Mouse (Mus musculus): ENCODE data around the gene Yy1.
A peak's percentile ranks its signal among the peaks of the same experiment; 100 is the strongest.

The Yy1 gene

DNA sequence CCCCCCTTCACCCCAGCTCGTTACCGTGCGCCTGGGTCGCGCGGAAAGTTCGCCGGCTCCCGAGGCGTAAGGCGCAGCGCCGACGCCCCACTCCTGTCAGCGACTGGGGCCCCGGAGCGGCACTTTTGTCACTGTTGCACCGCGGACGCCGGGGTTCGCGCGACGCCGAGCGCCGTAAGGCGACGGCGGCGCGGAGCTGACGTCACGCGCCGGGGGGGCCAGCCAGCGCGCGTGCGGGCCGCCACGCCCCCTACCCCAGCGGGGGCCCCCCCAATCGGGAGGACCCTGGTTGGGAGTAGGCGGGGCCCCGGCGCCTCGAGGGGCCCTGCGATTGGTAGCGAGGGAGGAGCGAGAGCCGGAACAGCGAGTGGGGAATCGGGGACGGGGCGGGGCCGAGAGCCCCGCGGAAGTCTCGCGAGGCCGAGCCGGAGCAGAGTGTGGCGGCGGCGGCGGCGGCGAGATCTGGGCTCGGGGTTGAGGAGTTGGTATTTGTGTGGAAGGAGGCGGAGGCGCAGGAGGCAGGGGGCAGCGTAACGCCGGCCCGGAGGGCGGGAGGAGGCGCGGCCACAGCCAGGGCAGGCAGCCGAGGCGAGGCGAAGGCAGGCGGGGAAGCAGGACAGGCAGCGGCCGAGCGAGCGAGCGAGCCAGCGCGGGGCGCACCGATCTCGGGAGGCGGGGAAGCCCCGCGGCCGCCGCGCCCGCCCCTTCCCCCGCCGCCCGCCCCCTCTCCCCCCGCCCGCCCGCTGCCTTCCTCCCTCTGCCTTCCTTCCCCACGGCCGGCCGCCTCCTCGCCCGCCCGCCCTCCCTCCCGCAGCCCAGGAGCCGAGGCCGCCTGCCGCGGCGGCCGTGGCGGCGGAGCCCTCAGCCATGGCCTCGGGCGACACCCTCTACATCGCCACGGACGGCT is at the start of gene Yy1:
Gene Yy1, plus strand, starts transcription at position 428 of the 907 bp plus-strand sequence.
- peak; percentile 99 for DNase-seq

DNA sequence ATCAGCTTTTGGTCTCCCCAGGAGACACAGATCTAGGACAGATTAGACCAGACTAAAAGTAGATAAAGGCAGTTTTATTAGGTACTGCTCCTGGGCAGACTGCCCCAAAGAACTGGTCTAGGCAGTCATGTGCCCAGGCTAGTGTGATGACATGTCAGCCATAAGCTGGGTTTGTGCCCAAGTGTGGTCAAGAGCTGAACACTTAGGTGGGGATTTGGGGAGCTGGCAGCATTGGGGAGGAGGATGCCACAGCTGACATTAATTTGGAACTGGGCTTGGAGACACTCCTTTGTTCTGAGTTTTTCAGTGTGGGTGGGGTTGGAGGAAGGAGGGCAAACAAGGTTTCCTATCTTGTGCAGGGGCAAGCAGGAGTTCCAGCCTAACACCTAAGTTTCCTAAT is 46.8 kb upstream of the Yy1 start:
- DNase-seq = no peak

DNA sequence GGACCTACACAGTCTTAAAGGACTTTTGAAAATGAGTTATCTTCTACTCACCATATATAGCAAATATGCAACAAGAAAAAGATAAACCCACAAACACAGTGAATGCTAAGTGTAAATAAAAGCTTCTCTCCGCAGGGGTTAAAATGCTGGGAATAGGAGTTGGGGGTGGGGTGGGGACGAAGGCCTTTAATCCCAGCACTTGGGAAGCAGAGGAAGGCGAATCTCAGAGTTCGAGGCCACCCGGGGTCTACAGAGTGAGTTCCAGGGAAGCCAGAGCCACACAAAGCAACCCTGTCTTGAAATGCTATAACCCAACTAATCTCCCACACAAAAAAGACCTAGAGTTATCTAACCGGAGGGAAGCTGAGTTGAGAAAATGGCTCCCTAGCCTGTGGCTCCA is 43.8 kb upstream of the Yy1 start:
- no peak for DNase-seq

DNA sequence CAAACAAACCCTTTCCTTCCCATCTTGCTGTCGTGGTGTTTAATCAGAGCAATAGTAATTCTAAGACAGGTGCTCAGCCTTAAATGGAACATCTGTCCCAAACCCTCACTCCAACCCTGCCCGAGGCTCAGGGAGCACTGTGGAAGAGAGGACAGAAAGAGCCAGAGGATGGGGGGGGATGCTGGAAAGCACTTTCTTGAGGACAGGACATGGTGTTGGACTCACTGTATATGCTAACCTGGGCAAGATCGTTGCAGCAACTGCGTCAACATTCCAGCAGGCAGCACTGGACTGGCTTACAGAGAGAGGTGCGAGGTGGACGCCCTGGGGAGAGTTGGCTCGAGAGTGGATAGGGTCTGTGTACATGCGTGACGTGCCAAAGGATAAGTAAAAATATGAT is 43.3 kb upstream of the Yy1 start:
- DNase-seq = no peak

DNA sequence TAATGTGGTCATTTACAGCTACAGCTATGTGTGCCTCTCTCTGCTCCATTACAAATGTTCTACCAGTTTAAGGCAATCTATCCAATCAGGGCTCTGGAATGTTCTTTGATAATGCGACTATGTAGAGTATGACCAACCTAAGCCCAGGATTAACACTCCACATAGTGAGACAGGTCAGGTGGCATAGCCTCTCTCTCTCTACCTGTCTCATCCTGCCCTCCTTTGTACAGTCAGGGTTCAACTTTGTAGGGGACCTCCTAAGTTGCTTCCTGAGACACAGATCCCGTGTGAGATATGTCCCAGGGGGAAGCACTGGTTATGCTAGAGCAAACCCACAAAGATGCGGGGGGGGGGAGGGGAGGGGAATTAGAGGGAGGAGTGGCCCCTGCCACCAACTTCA is 42.5 kb upstream of the Yy1 start:
- DNase-seq = no peak

DNA sequence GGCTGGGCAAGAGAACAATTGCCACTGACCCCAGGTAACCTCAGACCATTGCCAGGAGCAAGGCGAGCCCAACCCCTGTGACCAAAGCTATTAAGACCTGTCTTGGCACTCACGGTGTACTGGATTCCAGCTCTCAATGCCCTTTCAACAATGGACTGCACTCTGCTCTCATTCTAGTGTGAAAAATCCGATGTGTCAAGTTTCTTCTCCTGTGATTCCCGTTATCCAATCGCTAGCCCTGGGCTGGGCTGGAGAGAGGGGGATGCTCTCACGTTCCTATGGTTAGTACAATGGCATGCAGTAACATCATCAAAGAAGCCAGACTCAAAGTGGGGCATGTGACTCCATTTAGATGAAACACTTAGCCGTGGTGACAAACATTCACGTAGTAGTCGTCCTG is 41.0 kb upstream of the Yy1 start:
- DNase-seq = no peak

DNA sequence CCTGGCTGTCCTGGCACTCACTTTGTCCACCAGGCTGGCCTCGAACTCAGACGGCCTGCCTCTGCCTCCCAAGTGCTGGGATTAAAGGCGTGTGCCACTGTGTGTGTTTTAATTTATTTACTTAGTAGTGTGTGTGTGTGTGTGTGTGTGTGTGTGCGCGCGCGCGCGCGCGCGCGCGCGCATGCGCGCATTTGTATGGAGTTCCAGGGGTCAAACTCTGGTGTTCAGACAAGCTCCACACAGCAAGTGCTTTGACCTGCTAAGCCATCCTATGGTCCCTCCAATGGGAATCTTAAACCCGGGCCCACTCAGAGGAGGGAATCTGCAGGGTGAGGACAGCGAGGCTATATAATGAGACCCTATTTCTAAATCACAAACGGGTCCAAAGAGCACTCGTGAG is 37.6 kb upstream of the Yy1 start:
- no peak for DNase-seq

DNA sequence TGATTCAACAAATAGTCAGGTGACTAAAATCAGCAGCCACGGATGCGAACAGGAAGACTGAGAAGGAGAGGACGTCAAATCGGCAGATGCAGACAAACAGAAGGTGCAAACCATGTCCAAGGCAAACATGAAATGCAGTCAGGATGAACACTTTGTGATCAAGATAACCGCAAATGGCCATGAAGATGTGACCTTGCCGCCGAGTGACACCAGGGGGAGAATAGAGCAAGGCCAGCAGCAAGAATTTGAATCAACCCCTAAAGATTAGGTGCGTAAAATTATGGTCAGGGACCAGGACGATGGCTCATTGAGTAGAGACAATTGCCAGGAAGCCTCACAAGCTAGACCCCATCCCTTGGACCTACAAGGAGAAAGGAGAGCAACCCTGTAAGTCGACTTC is 36.2 kb upstream of the Yy1 start:
- no peak for DNase-seq

DNA sequence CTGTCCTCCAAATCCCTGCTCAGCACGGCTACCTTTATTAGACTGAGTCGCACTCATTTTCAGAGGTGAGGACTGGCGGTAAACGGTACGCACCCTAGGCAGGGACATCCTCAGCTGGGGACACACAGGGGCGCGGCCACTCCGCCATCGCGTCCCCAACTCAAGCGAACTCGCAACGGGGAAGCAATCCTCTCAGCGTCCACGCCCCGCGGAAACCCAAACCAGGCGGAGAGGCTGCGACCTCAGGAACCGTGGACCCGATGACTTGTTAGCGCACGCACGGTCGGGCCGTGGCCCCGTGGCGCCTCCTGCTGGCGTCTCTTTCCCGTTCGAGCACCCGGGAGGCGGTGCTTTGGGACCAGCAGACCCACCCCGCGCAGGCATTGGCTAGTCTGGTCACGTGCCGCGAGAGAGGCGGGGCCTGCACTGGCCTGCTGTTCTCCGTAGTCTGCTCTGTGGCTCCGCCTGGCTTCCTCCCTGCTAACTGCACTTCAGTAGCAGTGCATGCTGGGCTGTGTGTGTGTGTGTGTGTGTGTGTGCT is 35.0 kb upstream of the Yy1 start:
- DNase-seq = peak; percentile 99

DNA sequence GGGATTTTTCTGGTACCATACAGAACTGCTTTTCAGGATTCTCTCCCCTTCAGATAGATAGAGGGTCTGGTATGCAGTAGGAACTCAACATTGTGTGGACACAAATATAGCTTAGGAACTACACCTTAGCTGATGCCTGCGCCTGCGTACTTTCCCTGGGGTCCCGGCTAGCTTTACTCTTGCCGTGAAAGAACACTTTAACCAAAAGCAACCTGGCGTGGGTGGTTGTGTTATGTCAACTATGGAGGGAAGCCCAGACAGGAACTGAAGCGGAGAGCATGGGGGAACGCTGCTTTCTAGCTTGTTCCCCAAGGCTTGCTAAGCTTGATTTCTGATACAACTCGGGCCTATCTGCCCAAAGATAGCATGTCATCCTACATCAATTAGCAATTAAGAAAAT is 34.5 kb upstream of the Yy1 start:
- no peak for DNase-seq

DNA sequence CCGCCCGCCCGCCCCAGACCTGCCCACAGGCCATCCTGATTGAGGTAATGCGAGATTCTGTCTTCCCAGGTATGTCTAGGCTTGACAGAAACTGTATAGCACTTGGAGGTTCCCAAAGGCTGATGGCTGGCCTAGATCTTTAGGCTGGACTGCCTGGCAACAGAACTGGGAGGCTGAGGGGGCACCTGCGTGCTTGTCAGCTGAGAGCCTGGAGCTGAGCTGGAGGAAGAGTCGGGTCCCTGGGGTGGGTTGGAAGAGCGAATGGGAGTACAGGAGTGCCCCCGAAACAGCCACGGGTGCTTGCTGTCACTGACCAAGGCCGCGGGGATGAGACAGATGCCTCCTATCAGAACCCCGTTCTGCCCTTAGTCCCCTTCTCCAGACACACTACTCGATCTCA is 34.1 kb upstream of the Yy1 start:
- no peak for DNase-seq

DNA sequence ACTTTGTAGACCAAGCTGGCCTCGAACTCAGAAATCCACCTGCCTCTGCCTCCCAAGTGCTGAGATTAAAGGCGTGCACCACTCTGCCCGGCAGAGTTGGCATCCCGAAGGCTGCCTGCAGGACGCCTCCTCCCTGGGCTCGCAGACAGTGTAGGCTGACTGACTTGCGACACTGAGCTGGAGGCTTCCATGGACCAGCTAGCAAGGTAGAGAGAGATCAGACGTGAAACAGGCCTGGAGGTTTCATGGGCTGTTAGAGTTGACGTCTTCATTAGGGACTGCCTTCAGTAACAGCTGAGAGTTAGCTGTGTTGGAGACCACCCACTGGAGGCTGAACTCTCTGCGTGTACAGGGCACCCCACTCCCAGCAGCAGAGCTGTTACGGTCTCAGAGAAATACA is 33.5 kb upstream of the Yy1 start:
- DNase-seq = no peak

DNA sequence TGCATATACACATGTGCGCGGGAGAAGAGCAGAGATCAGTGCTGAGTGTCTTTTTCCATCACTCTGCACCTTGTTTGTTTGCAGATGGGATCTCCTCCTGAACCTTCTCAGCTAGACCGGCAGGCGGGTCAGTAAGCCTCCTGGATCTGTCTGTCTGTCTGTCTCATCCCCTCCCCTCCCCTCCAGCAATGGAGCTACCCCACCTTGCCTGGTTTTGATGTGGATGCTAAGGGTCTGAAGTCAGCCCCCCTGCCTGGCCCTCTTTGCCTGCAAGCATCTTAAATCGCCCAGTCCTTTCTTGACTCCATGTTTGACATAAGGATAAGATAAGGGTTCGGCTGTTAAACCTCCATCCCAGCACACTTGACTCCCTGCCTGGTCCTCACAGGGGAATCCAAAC is 32.8 kb upstream of the Yy1 start:
- no peak for DNase-seq

DNA sequence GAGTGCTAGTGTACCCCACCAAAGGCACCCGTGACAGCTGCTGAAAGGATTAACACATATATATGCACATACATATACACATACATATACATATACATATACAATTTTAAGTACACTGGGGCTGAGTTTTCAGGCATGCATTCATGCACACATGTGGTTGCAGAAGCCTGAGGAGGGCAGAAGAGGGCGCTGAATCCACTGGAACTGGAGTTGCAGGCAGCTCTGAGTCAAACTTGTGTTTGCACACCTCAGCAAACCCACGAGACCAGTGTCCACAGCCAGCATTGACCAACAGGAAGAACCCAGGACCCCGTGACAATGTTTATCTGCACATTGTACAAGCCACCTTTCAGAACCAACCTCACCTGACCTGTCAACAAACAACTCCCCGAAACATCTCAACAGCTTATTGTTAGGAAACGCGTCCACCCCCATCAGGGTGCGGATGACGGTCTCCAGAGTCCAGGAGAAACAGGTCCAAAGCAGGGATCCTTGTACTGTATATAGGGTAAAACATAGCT is 32.2 kb upstream of the Yy1 start:
- DNase-seq = peak; percentile 37

DNA sequence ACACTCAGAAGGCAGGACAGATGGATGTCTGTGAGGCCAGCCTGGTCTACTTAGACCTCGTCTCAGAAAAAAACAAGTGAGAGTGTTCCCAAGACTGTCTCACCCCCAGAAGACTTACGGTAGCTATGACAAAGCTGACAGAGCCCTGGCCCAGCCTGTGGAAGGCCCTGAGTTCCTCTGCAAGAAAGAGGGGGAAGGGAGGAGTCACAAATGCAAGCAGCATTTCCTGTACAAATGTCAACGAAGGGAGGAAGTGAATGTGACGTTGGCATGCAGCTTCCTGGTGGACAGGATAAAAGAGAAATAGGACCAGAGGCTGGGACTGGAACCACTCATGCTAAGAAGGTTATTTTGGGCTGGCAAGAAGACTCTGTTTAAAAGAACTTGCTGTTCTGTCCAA is 31.6 kb upstream of the Yy1 start:
- DNase-seq = no peak

DNA sequence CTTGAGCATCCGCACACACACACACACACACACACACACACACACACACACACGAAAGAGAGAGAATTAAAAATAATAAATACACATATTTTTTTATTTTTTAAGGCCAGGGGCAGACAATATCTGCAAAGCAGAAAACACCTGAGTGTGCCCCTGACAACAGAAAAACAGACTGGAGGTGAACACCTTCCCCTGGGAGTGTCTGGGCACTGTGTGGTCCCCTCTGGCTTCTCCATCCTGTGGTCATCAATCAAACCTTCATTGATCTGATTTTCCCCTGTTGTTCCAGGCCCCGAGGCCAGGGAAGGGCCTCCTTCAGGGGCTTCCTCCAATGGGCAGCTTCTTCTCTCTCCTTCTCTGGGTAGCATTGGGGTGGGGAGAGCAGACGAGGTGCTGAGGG is 31.1 kb upstream of the Yy1 start:
- no peak for DNase-seq

DNA sequence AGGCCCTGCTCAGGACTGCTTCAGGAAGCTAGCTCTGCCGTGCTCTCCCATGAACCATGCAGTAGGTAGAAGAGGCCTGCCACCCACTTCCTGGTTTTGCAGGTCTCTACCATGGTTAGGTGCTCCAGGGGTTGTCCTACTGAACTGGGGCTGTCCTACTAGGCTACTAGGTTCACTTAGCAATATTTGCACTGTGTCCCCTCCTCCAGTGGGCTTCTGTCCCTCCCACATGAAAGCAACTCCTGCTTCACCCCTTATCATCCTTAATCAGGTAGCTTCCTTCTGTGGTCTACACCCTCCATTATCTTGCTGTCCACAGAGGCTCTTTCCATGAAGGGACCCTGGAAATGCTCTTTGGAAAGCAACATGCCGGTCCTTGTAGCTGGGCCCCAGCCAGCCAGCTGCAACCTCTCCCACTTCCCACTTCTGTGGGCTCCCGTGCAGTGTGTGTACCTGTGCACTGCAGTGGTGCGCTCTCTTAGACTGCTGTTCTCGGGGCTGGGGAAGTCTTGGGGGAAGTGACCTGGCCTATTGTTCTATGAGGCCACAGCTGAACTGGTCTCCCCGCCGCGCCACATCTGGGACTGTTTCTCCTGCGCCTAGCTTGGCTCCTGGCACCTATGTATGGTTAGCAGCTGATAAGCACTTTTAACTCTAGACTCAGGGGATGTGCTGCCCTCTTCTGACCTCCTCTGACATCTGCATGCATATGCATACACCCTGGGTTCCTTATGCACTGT is 29.5 kb upstream of the Yy1 start:
- peak; percentile 31 for DNase-seq

DNA sequence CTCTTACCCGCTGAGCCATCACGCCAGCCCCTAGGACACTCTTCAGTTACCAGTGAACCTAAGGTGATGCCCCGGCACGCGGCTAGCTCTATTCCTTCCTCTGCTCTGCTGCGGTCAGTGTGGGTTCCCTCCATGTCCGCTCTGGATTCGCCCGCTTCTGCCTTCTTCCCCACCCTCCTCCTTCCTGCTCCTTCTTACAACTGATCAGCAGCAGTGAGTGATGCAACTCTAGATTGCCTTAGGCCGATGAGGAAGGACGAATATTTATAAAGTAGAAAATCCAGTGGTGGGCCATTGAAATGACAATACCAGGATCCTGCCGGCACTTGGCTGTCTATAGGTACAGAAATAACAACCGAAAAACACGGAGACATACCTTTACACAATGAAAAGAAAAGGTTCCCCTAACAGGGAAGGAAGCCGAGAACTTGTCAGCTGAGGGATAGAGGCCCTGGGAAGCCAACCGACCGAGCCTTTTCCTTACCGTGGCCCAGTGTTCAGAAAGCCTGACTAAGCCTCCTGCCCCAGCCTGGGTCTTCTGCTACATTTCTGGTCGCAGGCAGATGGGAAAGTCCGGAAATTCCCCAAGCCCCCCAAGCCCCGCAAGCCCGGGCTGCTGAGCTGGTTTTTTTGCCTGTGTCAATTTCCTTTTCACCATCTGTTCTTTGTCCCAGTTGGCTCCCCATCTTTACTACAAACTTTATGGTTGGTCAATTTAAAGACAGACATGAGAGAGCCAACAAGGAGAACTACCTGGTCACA is 27.7 kb upstream of the Yy1 start:
- no peak for DNase-seq

DNA sequence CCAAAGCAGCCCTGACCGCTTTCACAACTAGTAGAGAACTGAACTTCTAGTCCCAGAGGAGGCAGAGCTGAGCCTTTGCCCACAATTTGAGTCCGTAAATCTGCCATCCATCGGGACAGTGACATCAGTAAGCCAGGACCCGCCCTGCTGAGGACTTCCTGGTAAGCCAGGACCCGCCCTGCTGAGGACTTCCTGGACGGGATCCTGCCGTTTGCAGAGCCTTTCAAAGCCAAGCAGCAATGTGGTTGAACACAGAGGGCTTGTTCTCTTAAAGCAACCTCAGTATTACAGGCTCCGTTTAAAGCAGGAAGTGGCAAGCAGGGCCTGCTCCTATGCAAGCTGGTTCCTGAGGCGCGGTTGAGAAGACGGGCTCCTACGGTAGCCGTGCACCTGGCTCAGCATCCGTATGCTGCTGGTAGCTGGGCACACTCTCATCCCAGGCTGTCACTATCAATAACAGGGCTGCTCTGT is 27.0 kb upstream of the Yy1 start:
- DNase-seq = peak; percentile 55

DNA sequence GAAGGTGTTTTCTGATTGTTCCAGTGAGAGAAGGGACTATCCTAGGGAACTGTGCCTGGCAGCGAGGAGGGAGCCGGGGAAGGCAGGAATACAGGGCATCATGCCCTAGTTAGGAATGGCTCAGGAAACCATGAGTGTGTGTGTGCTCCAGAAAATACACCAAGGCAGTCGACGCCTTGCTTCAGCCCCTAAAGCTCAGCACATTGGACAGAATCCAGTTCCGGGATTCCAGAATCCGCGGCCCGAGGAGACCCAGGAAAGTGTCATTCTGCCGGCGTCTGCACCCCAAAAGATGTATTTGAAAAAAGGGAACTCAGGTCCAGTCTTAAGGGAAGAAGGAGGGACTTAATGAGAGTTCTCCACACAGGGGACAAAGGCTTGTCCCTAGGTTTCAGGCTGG is 26.5 kb upstream of the Yy1 start:
- no peak for DNase-seq

DNA sequence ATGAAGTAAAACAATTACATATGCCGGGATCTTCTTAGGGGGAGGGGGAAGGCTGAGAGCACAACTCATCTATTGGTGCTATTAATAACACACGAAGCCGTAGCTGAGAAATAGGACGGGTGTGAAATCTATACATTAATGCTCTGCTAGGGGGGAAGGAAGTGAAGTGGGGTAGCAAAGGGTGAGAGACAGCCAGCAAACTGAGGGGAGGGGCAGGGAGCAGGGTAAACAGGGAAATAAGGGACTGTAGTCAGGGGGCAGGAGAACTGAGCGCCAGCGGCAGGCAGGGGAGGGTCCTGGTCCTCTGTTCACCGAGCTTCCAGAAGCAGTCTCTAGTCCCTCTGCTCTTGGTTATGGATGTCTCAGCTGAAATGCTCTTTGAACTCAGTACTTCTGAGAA is 25.9 kb upstream of the Yy1 start:
- no peak for DNase-seq

DNA sequence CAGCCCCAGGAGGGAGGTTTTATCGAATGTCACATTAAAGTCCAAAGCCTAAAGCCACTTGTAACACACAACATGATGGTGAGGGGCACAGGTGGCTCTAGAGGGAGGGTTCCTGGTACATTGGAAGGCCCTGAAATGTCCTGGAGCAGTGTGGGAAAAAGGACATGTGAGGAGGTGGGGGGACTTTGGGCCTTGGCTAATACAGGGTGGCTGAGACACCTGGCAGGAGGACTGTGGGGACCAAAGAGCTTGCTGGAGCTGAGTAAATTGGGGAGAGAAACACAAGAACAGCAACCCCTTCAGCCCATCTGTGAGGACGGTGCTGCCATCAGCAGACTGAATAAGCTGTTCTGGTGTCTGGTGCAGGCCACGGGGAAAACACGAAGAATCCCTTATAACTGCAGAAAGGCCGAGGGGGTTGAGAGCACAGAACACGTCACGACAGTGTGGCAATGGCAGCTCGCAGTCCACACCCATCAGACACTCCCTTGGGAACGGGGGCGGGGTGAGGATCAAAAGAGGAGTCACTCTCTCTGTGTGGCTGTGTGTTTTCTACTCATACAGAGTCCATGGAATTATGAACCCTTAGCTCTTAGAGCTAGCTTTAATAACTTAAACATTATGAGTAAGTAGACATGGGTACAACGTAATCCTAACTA is 24.4 kb upstream of the Yy1 start:
- no peak for DNase-seq

Data from embryo, embryonic 11 days (tissue).